Mouse (Mus musculus) spleen, adult 2 months (tissue): ENCODE data around the gene Nubp2.

Experiments used
- CTCF ChIP-seq: fragments of 200-500 bp; IDR thresholded peaks from 2 replicates; pipeline ENCODE4 v1.5.1; 2011; ENCODE audit warnings: mild to moderate bottlenecking, inconsistent platforms; ENCODE audit not compliant: insufficient read depth, insufficient read length, insufficient replicate concordance; ENCODE audit errors: extremely low read depth
- POLR2A ChIP-seq: fragments of 200-500 bp; IDR thresholded peaks from 2 replicates; pipeline ENCODE4 v1.6.1; 2011; ENCODE audit warnings: low read depth, low read length, inconsistent platforms

- peak; percentile 27; the same call in 1 of the 2 replicates for TF ChIP-seq POLR2A
- no peak for TF ChIP-seq CTCF
Measured at GRCm38 (mm10) chr17:24894995-24895547, 8.9 kb upstream of the Nubp2 start, which contains the start of the genes Eme2 and Mrps34.
